Mouse (Mus musculus) midbrain, embryonic 15.5 days (tissue): ENCODE measurements at regions not wholly inside any gene's neighbourhood (a gene's known extent, or its start where the extent isn't known, plus 50 kb on each side); places are given as distances from the start of the nearest gene placed in this dataset.

Experiments
- ATAC-seq: fragments of 200-750 bp; cut with Nextera tagmentation; replicated peaks from 2 replicates; pipeline ENCODE4 v1.8.0; 2017; ENCODE audit warnings: moderate TSS enrichment
- H3K27ac ChIP-seq: fragments of 300-500 bp; sonication (generic); 2 replicates; pipeline ENCODE4 v1.5.1; 2015; ENCODE audit warnings: mild to moderate bottlenecking, inconsistent platforms
- H3K27me3 ChIP-seq: fragments of 300-500 bp; sonication (generic); replicated peaks from 2 replicates; pipeline ENCODE4 v1.6.1; 2015; ENCODE audit warnings: inconsistent platforms
- H3K36me3 ChIP-seq: fragments of 300-500 bp; sonication (generic); replicated peaks from 2 replicates; pipeline ENCODE4 v1.6.1; 2015; ENCODE audit warnings: inconsistent platforms
- H3K4me1 ChIP-seq: fragments of 300-500 bp; sonication (generic); 2 replicates; pipeline ENCODE4 v1.6.1; 2015; ENCODE audit warnings: inconsistent platforms
- H3K4me2 ChIP-seq: fragments of 300-500 bp; sonication (generic); 2 replicates; pipeline ENCODE4 v1.6.1; 2015; ENCODE audit warnings: inconsistent platforms, mild to moderate bottlenecking, moderate library complexity
- H3K4me3 ChIP-seq: fragments of 300-500 bp; sonication (generic); 2 replicates; pipeline ENCODE4 v1.5.1; 2015; ENCODE audit warnings: mild to moderate bottlenecking, inconsistent platforms
- H3K9ac ChIP-seq: fragments of 300-500 bp; sonication (generic); 2 replicates; pipeline ENCODE4 v1.6.1; 2015; ENCODE audit warnings: mild to moderate bottlenecking, inconsistent platforms
- H3K9me3 ChIP-seq: fragments of 300-500 bp; sonication (generic); 2 replicates; pipeline ENCODE4 v1.6.1; 2016; ENCODE audit warnings: inconsistent platforms
- WGBS: fragments of 180-500 bp; shearing (Covaris S2); methylation state at CpG from one replicate; pipeline ENCODE4 v1.1.7; 2015; ENCODE audit warnings: mixed read lengths; 5-methylcytosine and 5-hydroxymethylcytosine counted together

GRCm38 (mm10) chr3:57228400-57228799 lies 73.4 kb downstream of the Tm4sf1 start:
- no peak for ATAC-seq
- WGBS: 93% methylated on average over 2 of the region's 2 CpGs

GRCm38 (mm10) chr3:57223773-57224172 lies 78.0 kb downstream of the Tm4sf1 start:
- Histone ChIP-seq H3K9me3 (no peaks in the 10 kb centered on the region), H3K27me3 (no peaks in the 10 kb centered on the region), H3K27ac (no peak overlapping the region), H3K4me3 (no peak overlapping the region), H3K9ac (no peak overlapping the region), H3K4me2 (no peak overlapping the region), H3K4me1 (no peaks in the 10 kb centered on the region), H3K36me3 (no peaks in the 10 kb centered on the region)
- WGBS: 30% methylated on average over 2 of the region's 2 CpGs
- ATAC-seq: peak; percentile 76; the same call in 1 of the 2 replicates

More at GRCm38 (mm10) chr3:57228400-57228799, 73.4 kb downstream of the Tm4sf1 start:
- Histone ChIP-seq H3K4me3 (no peak overlapping the region), H3K9me3 (no peaks in the 10 kb centered on the region), H3K9ac (no peak overlapping the region), H3K27ac (no peak overlapping the region), H3K4me2 (no peak overlapping the region), H3K4me1 (no peaks in the 10 kb centered on the region), H3K27me3 (no peaks in the 10 kb centered on the region), H3K36me3 (no peaks in the 10 kb centered on the region)

GRCm38 (mm10) chr3:57222318-57222914 lies 79.4 kb downstream of the Tm4sf1 start:
- no peak overlapping the region for H3K4me2 ChIP-seq
- no peaks in the 10 kb centered on the region for H3K36me3 ChIP-seq
- H3K4me3 ChIP-seq: no peak overlapping the region
- H3K27ac ChIP-seq: no peak overlapping the region
- WGBS: 88% methylated on average over 3 of the region's 3 CpGs
- H3K4me1 ChIP-seq: no peaks in the 10 kb centered on the region
- no peaks in the 10 kb centered on the region for H3K9me3 ChIP-seq
- no peak for ATAC-seq
- no peak overlapping the region for H3K9ac ChIP-seq
- H3K27me3 ChIP-seq: no peaks in the 10 kb centered on the region

- H3K27me3 ChIP-seq: no peaks in the 10 kb centered on the region
- H3K4me3 ChIP-seq: no peak overlapping the region
- H3K9ac ChIP-seq: no peak overlapping the region
- H3K36me3 ChIP-seq: no peaks in the 10 kb centered on the region
- ATAC-seq: no peak
- H3K9me3 ChIP-seq: no peaks in the 10 kb centered on the region
- H3K4me2 ChIP-seq: no peak overlapping the region
- H3K27ac ChIP-seq: no peak overlapping the region
- 57% methylated on average over 3 of the region's 3 CpGs for WGBS
- H3K4me1 ChIP-seq: no peaks in the 10 kb centered on the region
Observed at GRCm38 (mm10) chr3:57218431-57218830, 83.4 kb downstream of the Tm4sf1 start.

DNA sequence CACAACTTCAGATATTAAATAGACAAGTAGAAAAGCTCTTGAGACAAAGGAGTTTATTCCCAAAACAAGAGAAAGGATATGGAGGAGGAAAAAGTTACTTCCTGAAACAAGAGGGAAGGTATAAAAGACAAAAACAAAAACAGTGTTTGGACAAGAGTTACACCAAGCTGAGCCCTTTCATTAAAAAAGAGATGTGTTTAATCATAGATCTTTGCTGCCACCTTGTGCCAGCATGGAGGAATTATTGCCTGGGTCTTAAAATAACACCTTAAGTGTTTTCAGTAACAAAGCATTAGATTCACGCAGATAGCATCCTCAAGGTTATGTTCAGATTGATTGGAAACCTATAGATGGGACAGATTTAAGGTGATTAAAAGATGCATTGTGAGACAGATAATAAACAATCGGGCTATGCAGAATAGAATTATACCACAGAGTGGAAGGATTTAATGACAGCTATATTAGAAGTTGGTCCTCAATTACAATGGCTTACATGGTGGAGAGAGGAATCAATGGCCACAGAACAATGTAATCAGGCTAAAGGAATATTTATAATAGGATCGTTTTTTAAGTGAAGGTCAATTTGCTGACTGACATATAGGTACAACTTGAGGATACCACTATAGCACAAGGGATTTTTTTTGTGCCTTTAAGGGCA lies 97.6 kb downstream of the Tm4sf1 start:
- Histone ChIP-seq H3K27me3 (no peaks in the 10 kb centered on the region), H3K36me3 (no peaks in the 10 kb centered on the region), H3K9me3 (no peaks in the 10 kb centered on the region), H3K9ac (no peak overlapping the region), H3K4me2 (no peak overlapping the region), H3K27ac (no peak overlapping the region), H3K4me3 (no peak overlapping the region), H3K4me1 (no peaks in the 10 kb centered on the region; the same call in 1 of the 2 replicates)
- ATAC-seq: peak; percentile 83
- whole genome bisulfite sequencing: 26% methylated on average over 3 of the region's 3 CpGs

DNA sequence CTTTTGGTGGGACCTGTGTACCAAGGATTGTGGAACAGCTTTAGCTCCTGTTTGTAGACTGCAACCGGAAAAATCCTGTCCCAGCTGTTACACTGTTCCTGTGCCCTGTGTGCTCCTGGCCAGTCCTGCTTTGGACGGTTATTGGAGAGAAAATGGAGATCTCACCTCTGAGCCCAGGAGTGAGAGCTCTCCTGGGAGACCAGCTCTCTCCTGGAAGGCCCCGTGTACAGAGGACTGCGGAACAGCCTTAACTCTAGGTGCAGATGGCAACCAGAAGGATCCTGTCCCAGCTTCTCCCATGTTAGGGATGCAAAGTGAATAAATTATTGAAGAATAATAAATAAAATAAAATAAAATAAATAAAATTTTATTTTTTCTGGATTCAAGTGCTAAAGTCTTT lies 98.4 kb downstream of the Tm4sf1 start:
- 0 out of 2 replicates have a peak, but pooled peaks have one; percentile 33 for ATAC-seq
- Histone ChIP-seq H3K4me2 (no peak overlapping the region), H3K27me3 (no peaks in the 10 kb centered on the region), H3K4me3 (no peak overlapping the region), H3K4me1 (no peaks in the 10 kb centered on the region; the same call in 1 of the 2 replicates), H3K9me3 (no peaks in the 10 kb centered on the region), H3K36me3 (no peaks in the 10 kb centered on the region), H3K9ac (no peak overlapping the region), H3K27ac (no peak overlapping the region)
- WGBS: 68% methylated on average over 4 of the region's 4 CpGs

GRCm38 (mm10) chr3:57181587-57181986 lies 120.2 kb downstream of the Tm4sf1 start:
- H3K4me2 ChIP-seq: no peak overlapping the region
- no peaks in the 10 kb centered on the region for H3K9me3 ChIP-seq

DNA sequence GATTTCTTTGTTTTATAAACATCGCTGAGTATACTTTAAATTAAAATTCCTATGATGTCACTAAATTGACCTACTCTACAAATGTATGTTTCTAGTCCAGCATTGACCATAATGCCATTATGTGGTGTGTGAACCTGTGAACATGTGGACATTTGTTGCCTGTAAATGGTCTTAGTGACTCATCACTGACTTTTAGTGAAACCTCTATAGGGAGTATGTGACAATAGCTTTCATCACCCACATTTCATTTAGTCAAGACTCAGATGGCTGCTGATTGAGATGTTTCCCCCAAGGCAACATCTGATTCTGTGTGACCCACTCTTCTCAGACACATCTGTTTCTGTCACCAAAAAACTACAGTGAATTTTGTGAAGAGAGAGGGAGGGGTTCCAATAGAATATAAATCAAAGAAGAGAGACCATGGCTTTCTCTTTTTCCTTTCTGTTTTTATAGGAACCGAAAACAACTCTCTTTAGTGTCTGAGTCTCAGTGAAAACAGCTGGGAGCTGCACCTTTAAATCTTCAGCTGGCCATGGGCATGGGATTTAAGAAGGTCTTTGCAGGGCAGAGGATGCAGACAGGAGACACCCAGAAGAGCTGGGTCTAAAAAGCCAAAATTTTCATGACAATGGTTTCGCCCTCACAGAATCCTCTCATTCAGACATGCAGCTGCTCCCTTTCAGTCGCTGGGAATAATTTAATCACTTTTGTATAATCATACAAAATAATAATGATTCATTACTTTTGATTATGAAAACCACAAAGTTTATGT lies 148.4 kb downstream of the Tm4sf1 start:
- WGBS: 37% methylated on average over 4 of the region's 4 CpGs
- Histone ChIP-seq H3K27ac (0 out of 2 replicates have a peak overlapping the region, but pooled peaks have one; percentile 15), H3K36me3 (no peaks in the 10 kb centered on the region)

More at GRCm38 (mm10) chr3:57181587-57181986, 120.2 kb downstream of the Tm4sf1 start:
- Histone ChIP-seq H3K36me3 (no peaks in the 10 kb centered on the region), H3K9ac (no peak overlapping the region), H3K27me3 (no peaks in the 10 kb centered on the region), H3K4me3 (no peak overlapping the region), H3K4me1 (no peaks in the 10 kb centered on the region), H3K27ac (no peak overlapping the region)
- no peak for ATAC-seq
- WGBS: 70% methylated on average over 4 of the region's 4 CpGs

GRCm38 (mm10) chr3:57149156-57149555 lies 152.6 kb downstream of the Tm4sf1 start:
- 72% methylated on average over 3 of the region's 3 CpGs for WGBS
- no peak overlapping the region for H3K4me3 ChIP-seq
- H3K4me2 ChIP-seq: no peak overlapping the region
- no peak for ATAC-seq
- no peaks in the 10 kb centered on the region for H3K27me3 ChIP-seq
- H3K4me1 ChIP-seq: no peaks in the 10 kb centered on the region
- H3K27ac ChIP-seq: no peak overlapping the region
- no peaks in the 10 kb centered on the region for H3K36me3 ChIP-seq
- no peaks in the 10 kb centered on the region for H3K9me3 ChIP-seq
- no peak overlapping the region for H3K9ac ChIP-seq

More for the DNA sequence above, 148.4 kb downstream of the Tm4sf1 start:
- Histone ChIP-seq H3K27me3 (no peaks in the 10 kb centered on the region), H3K4me2 (no peak overlapping the region), H3K4me1 (no peaks in the 10 kb centered on the region), H3K9ac (no peak overlapping the region), H3K9me3 (no peaks in the 10 kb centered on the region), H3K4me3 (no peak overlapping the region)
- no peak for ATAC-seq

GRCm38 (mm10) chr3:57136847-57137246 lies 164.9 kb downstream of the Tm4sf1 start:
- 17% methylated on average over 24 of the region's 24 CpGs for WGBS

GRCm38 (mm10) chr3:57128606-57129005 lies 173.2 kb downstream of the Tm4sf1 start:
- WGBS: 83% methylated on average over 2 of the region's 2 CpGs
- Histone ChIP-seq H3K4me1 (no peaks in the 10 kb centered on the region), H3K9ac (no peak overlapping the region), H3K27ac (no peak overlapping the region), H3K9me3 (no peaks in the 10 kb centered on the region), H3K27me3 (no peaks in the 10 kb centered on the region), H3K4me3 (no peak overlapping the region), H3K36me3 (no peaks in the 10 kb centered on the region), H3K4me2 (no peak overlapping the region)
- no peak for ATAC-seq

More at GRCm38 (mm10) chr3:57136847-57137246, 164.9 kb downstream of the Tm4sf1 start:
- peak; percentile 86 for ATAC-seq
- H3K27me3 ChIP-seq: no peaks in the 10 kb centered on the region
- no peaks in the 10 kb centered on the region for H3K4me1 ChIP-seq
- H3K4me2 ChIP-seq: peak overlapping the region; percentile 50
- H3K36me3 ChIP-seq: no peaks in the 10 kb centered on the region
- no peak overlapping the region for H3K9ac ChIP-seq
- H3K27ac ChIP-seq: no peak overlapping the region
- no peaks in the 10 kb centered on the region for H3K9me3 ChIP-seq
- H3K4me3 ChIP-seq: peak overlapping the region; percentile 36

- 82% methylated on average over 4 of the region's 4 CpGs for WGBS
Observed at GRCm38 (mm10) chr3:57125792-57126485, 175.8 kb downstream of the Tm4sf1 start.

More at GRCm38 (mm10) chr3:57125792-57126485, 175.8 kb downstream of the Tm4sf1 start:
- no peak overlapping the region for H3K4me2 ChIP-seq
- no peaks in the 10 kb centered on the region for H3K27me3 ChIP-seq
- no peaks in the 10 kb centered on the region for H3K36me3 ChIP-seq
- no peak overlapping the region for H3K9ac ChIP-seq
- H3K4me3 ChIP-seq: no peak overlapping the region
- H3K27ac ChIP-seq: no peak overlapping the region
- ATAC-seq: no peak
- no peaks in the 10 kb centered on the region for H3K4me1 ChIP-seq
- H3K9me3 ChIP-seq: no peaks in the 10 kb centered on the region
